23 mouse cellular contexts compared by ENCODE assay signal in the genomic region with DNA sequence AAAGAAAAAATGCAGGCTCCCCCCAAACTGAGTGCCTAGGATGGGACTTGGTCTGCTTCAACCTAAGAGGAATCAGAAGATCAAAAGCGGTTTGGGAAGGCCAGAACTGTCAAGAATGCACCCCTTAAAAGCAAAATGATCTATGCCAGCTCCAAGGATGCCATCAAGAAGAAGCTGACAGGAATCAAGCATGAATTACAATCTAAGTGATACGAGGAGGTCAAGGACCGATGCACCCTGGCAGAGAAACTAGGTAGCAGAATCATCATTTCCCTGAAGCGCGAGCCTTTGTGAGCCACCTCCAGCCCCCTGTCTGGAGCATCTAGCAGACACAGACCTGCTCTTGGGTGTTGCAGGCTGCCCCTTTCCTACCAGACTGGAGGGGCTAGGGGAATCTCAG.
"Had no signal": no experiment of that assay in that cellular context is flagged by ENCODE, and none has a peak within 500 bp of the region (broad histone marks: within the 10 kb centered on the region; RNA-seq: fewer than 3 reads in every experiment).

No protein-coding gene starts in this region.

- H3K4me3 ChIP-seq: heart, embryonic 10.5 days; heart, embryonic 12.5 days; hindbrain, embryonic 10.5 days; hindbrain, embryonic 12.5 days; intestine, embryonic 15.5 days; layer of hippocampus, adult 2 months; left cerebral cortex, adult 2 months; limb, embryonic 13.5 days; limb, embryonic 15.5 days; liver, embryonic 12.5 days had no signal

- DNase-seq: gastrocnemius, postnatal 14 days; gastrocnemius, postnatal 36 days; heart, adult 11 months; heart, postnatal 10 days; heart, postnatal 4 days; kidney, adult 18-20 months; kidney, adult 8-10 months; kidney, postnatal 10 days; kidney, postnatal 25 days; kidney, postnatal 4 days; left cerebral cortex, postnatal 4 days had no signal

- H3K36me3 ChIP-seq: heart, embryonic 10.5 days; heart, embryonic 12.5 days; hindbrain, embryonic 10.5 days; hindbrain, embryonic 12.5 days; intestine, embryonic 15.5 days; limb, embryonic 13.5 days; limb, embryonic 15.5 days; liver, embryonic 12.5 days had no signal

- H3K4me1 ChIP-seq: heart, embryonic 10.5 days; intestine, embryonic 15.5 days had no signal

- H3K9ac ChIP-seq: heart, embryonic 12.5 days; hindbrain, embryonic 12.5 days; hindbrain, embryonic 14.5 days; intestine, embryonic 15.5 days; limb, embryonic 13.5 days; limb, embryonic 15.5 days; liver, embryonic 12.5 days; liver, embryonic 14.5 days had no signal

- H3K27me3 ChIP-seq: heart, embryonic 12.5 days; hindbrain, embryonic 12.5 days; intestine, embryonic 15.5 days; limb, embryonic 13.5 days; limb, embryonic 15.5 days; liver, embryonic 12.5 days had no signal

- H3K27ac ChIP-seq: heart, embryonic 10.5 days; hindbrain, embryonic 10.5 days; hindbrain, embryonic 12.5 days; hindbrain, embryonic 14.5 days; intestine, embryonic 15.5 days; layer of hippocampus, adult 2 months; left cerebral cortex, adult 2 months; limb, embryonic 13.5 days; limb, embryonic 15.5 days; liver, embryonic 12.5 days; liver, embryonic 14.5 days had no signal
